Mouse (Mus musculus): ENCODE data around the gene Vwa8.
"Not testable (repeated sequence)": the region's sequence is repeated elsewhere in the genome, so short reads cannot be mapped to it uniquely, and the experiment has no call there.

The Vwa8 gene

GRCm38 (mm10) chr14:78984296-78984695, 135.4 kb downstream of the Vwa8 start:
- no peak for DNase-seq (ENCODE audit: low spot score in 2 of 2)

GRCm38 (mm10) chr14:78987543-78987942, 138.7 kb downstream of the Vwa8 start:
- no peak for DNase-seq (ENCODE audit: low spot score in 2 of 2)

- no peak for DNase-seq (ENCODE audit: low spot score in 2 of 2)
Observed at GRCm38 (mm10) chr14:78992456-78992855, 143.6 kb downstream of the Vwa8 start.

- no peak for DNase-seq (ENCODE audit: low spot score in 2 of 2)
Observed at GRCm38 (mm10) chr14:78993515-78993914, 144.7 kb downstream of the Vwa8 start.

- DNase-seq (ENCODE audit: low spot score in 2 of 2), result no peak
Observed at GRCm38 (mm10) chr14:78996359-78996758, 147.5 kb downstream of the Vwa8 start.

- peak in 1 of 2 experiments; percentile 4 for DNase-seq (ENCODE audit: low spot score in 2 of 2)
Observed at GRCm38 (mm10) chr14:79003576-79003975, 154.7 kb downstream of the Vwa8 start.

- DNase-seq (ENCODE audit: low spot score in 2 of 2), result not testable (repeated sequence)
Observed at GRCm38 (mm10) chr14:79017710-79018109, 168.9 kb downstream of the Vwa8 start.

GRCm38 (mm10) chr14:79018564-79018963, 169.7 kb downstream of the Vwa8 start:
- DNase-seq (ENCODE audit: low spot score in 2 of 2), result no peak

GRCm38 (mm10) chr14:79021725-79022124, 172.9 kb downstream of the Vwa8 start:
- no peak for DNase-seq (ENCODE audit: low spot score in 2 of 2)

- no peak for DNase-seq (ENCODE audit: low spot score in 2 of 2)
Observed at GRCm38 (mm10) chr14:79028996-79029575, 180.2 kb downstream of the Vwa8 start.

- no peak for DNase-seq (ENCODE audit: low spot score in 2 of 2)
Observed at GRCm38 (mm10) chr14:79030715-79031114, 181.9 kb downstream of the Vwa8 start.

GRCm38 (mm10) chr14:79031230-79031740, 182.4 kb downstream of the Vwa8 start:
- no peak for DNase-seq (ENCODE audit: low spot score in 2 of 2)

GRCm38 (mm10) chr14:79033396-79033795, 184.5 kb downstream of the Vwa8 start:
- no peak for DNase-seq (ENCODE audit: low spot score in 2 of 2)

GRCm38 (mm10) chr14:79034511-79034913, 185.7 kb downstream of the Vwa8 start:
- DNase-seq (ENCODE audit: low spot score in 2 of 2), result no peak

GRCm38 (mm10) chr14:79035575-79035974, 186.7 kb downstream of the Vwa8 start:
- DNase-seq (ENCODE audit: low spot score in 2 of 2), result no peak

- DNase-seq (ENCODE audit: low spot score in 2 of 2), result no peak
Observed at GRCm38 (mm10) chr14:79047186-79047585, 198.3 kb downstream of the Vwa8 start.

- DNase-seq (ENCODE audit: low spot score in 2 of 2), result no peak
Observed at GRCm38 (mm10) chr14:79047956-79048355, 199.1 kb downstream of the Vwa8 start.

- DNase-seq (ENCODE audit: low spot score in 2 of 2), result no peak
Observed at GRCm38 (mm10) chr14:79049544-79049943, 200.7 kb downstream of the Vwa8 start.

- no peak for DNase-seq (ENCODE audit: low spot score in 2 of 2)
Observed at GRCm38 (mm10) chr14:79065636-79066035, 216.8 kb downstream of the Vwa8 start.

GRCm38 (mm10) chr14:79069515-79069914, 220.7 kb downstream of the Vwa8 start:
- no peak for DNase-seq (ENCODE audit: low spot score in 2 of 2)

GRCm38 (mm10) chr14:79074786-79075185, 225.9 kb downstream of the Vwa8 start:
- DNase-seq (ENCODE audit: low spot score in 2 of 2), result no peak

- DNase-seq (ENCODE audit: low spot score in 2 of 2), result no peak
Observed at GRCm38 (mm10) chr14:79076560-79077300, 227.9 kb downstream of the Vwa8 start.

- DNase-seq (ENCODE audit: low spot score in 2 of 2), result no peak
Observed at GRCm38 (mm10) chr14:79083573-79083972, 234.7 kb downstream of the Vwa8 start.
